Mouse (Mus musculus) thymus, adult 2 months (tissue): Measurements from ENCODE around the gene Dnajc12. TPM values are rescaled to one million over a fixed set of nuclear protein-coding genes. Genes with fewer than 3 reads are reported as not detected.
A peak's percentile ranks its signal among the peaks of the same experiment; 100 is the strongest.

Experiments used
- DNase-seq: peaks from one replicate; pipeline ENCODE4 v3.0.0; 2021
- H3K27ac ChIP-seq: fragments of 200-500 bp; 2 replicates; pipeline ENCODE4 v1.5.1; 2012; ENCODE audit warnings: low read length, control low read depth; ENCODE audit not compliant: control insufficient read depth, insufficient read depth
- H3K27me3 ChIP-seq: fragments of 200-500 bp; 2 replicates; pipeline ENCODE4 v1.6.1; 2012; ENCODE audit warnings: mild to moderate bottlenecking, low read length, moderate library complexity, mixed read lengths; ENCODE audit not compliant: control insufficient read depth, insufficient read depth
- H3K36me3 ChIP-seq: fragments of 200-500 bp; 2 replicates; pipeline ENCODE4 v1.6.1; 2012; ENCODE audit warnings: mild to moderate bottlenecking, low read length, moderate library complexity; ENCODE audit not compliant: control insufficient read depth, insufficient read depth
- H3K4me1 ChIP-seq: fragments of 200-500 bp; replicated peaks from 2 replicates; pipeline ENCODE4 v1.6.1; 2012; ENCODE audit warnings: low read length; ENCODE audit not compliant: control insufficient read depth, insufficient read depth
- H3K4me3 ChIP-seq: fragments of 200-500 bp; 2 replicates; pipeline ENCODE4 v1.5.1; 2012; ENCODE audit warnings: mild to moderate bottlenecking, low read length, control low read depth, moderate library complexity; ENCODE audit not compliant: control insufficient read depth, insufficient read depth
- CTCF ChIP-seq: fragments of 200-500 bp; IDR thresholded peaks from 2 replicates; pipeline ENCODE4 v1.5.1; 2012; ENCODE audit warnings: mild to moderate bottlenecking, control low read depth, low read length, moderate library complexity, borderline replicate concordance; ENCODE audit not compliant: control insufficient read depth, poor library complexity, insufficient read depth; ENCODE audit errors: extremely low read depth
- POLR2A ChIP-seq: fragments of 200-500 bp; IDR thresholded peaks from 2 replicates; pipeline ENCODE4 v1.6.1; 2012; ENCODE audit warnings: mild to moderate bottlenecking, low read length, control low read depth, moderate library complexity; ENCODE audit not compliant: control insufficient read depth, poor library complexity, insufficient read depth; ENCODE audit errors: extremely low read depth
- WGBS: fragments of 180-500 bp; shearing (Covaris S2); methylation state at CpG from one replicate; pipeline ENCODE4 v1.1.7; 2018; 5-methylcytosine and 5-hydroxymethylcytosine counted together
- polyA plus RNA-seq: library from polyadenylated mRNA; depleted of rRNA; stranded (reverse); fragments of >200 nt; gene quantifications from 2 replicates; pipeline ENCODE4 v1.2.3, GENCODE M21; 2012

The Dnajc12 gene
- polyA plus RNA-seq, 1 experiment: 1.8 TPM

- 2% methylated on average over 11 of the region's 11 CpGs for WGBS
- Histone ChIP-seq H3K27ac (peak overlapping the region; percentile 80; the same call in 1 of the 2 replicates), H3K4me1 (no peaks in the 10 kb centered on the region), H3K4me3 (peak overlapping the region; percentile 62), H3K27me3 (no peaks in the 10 kb centered on the region), H3K36me3 (no peaks in the 10 kb centered on the region)
- TF ChIP-seq POLR2A (no peak), CTCF (no peak)
- DNase-seq: no peak
Measured at GRCm38 (mm10) chr10:63429023-63429340, 46.7 kb downstream of the Dnajc12 start.

- Histone ChIP-seq H3K27me3 (no peaks in the 10 kb centered on the region), H3K4me3 (peak overlapping the region; percentile 74), H3K27ac (no peak overlapping the region), H3K36me3 (no peaks in the 10 kb centered on the region), H3K4me1 (no peaks in the 10 kb centered on the region)
- TF ChIP-seq CTCF (peak; percentile 12; the same call in 1 of the 2 replicates), POLR2A (0 out of 2 replicates have a peak, but pooled peaks have one; percentile 56)
- peak; percentile 99 for DNase-seq
- under 1% methylated on average over 34 of the region's 34 CpGs for WGBS
Measured at GRCm38 (mm10) chr10:63429380-63429779, 47.1 kb downstream of the Dnajc12 start.

GRCm38 (mm10) chr10:63429785-63430305, 47.6 kb downstream of the Dnajc12 start, which contains the start of gene Ctnna3:
TSS of gene Ctnna3 (plus strand) at chr10:63430098.
- Histone ChIP-seq H3K36me3 (no peaks in the 10 kb centered on the region), H3K4me3 (peak within 1 kb of the TSS; percentile 74), H3K4me1 (no peaks in the 10 kb centered on the region), H3K27ac (peak within 1 kb of the TSS; percentile 80; the same call in 1 of the 2 replicates), H3K27me3 (no peaks in the 10 kb centered on the region)
- peak; percentile 89 for DNase-seq
- 0 out of 2 replicates have a peak, but pooled peaks have one; percentile 14 for TF ChIP-seq CTCF
- TF ChIP-seq POLR2A: 0 out of 2 replicates have a peak, but pooled peaks have one; percentile 2
- under 1% methylated on average over 55 of the region's 55 CpGs for WGBS

GRCm38 (mm10) chr10:63431221-63431736, 49.0 kb downstream of the Dnajc12 start:
- no peak for TF ChIP-seq CTCF
- no peak for TF ChIP-seq POLR2A
- H3K4me1 ChIP-seq: no peaks in the 10 kb centered on the region
- no peaks in the 10 kb centered on the region for H3K36me3 ChIP-seq
- H3K27ac ChIP-seq: no peak overlapping the region
- H3K27me3 ChIP-seq: no peaks in the 10 kb centered on the region
- no peak for DNase-seq
- no peak overlapping the region for H3K4me3 ChIP-seq
- WGBS: 94% methylated on average over 7 of the region's 7 CpGs

GRCm38 (mm10) chr10:63432099-63432498, 49.9 kb downstream of the Dnajc12 start:
- Histone ChIP-seq H3K27me3 (no peaks in the 10 kb centered on the region), H3K27ac (no peak overlapping the region), H3K36me3 (no peaks in the 10 kb centered on the region), H3K4me1 (no peaks in the 10 kb centered on the region), H3K4me3 (no peak overlapping the region)
- TF ChIP-seq CTCF: no peak
- no peak for TF ChIP-seq POLR2A
- DNase-seq: no peak
- WGBS: 97% methylated on average over 8 of the region's 8 CpGs

GRCm38 (mm10) chr10:63432887-63433286, 50.6 kb downstream of the Dnajc12 start:
- no peak for DNase-seq
- H3K4me1 ChIP-seq: no peaks in the 10 kb centered on the region
- no peaks in the 10 kb centered on the region for H3K27me3 ChIP-seq
- no peaks in the 10 kb centered on the region for H3K36me3 ChIP-seq
- TF ChIP-seq POLR2A: no peak
- WGBS: 92% methylated on average over 2 of the region's 2 CpGs
- no peak overlapping the region for H3K27ac ChIP-seq
- no peak overlapping the region for H3K4me3 ChIP-seq

GRCm38 (mm10) chr10:63438736-63439262, 56.6 kb downstream of the Dnajc12 start:
- H3K4me3 ChIP-seq: no peak overlapping the region
- H3K27ac ChIP-seq: no peak overlapping the region
- TF ChIP-seq CTCF: no peak
- no peak for TF ChIP-seq POLR2A
- no peaks in the 10 kb centered on the region for H3K27me3 ChIP-seq
- no peak for DNase-seq
- H3K4me1 ChIP-seq: no peaks in the 10 kb centered on the region
- H3K36me3 ChIP-seq: no peaks in the 10 kb centered on the region
